Mouse (Mus musculus) layer of hippocampus, adult 2 months (tissue): ENCODE measurements around the gene Slc15a3. TPM values are rescaled to one million over a fixed set of nuclear protein-coding genes. Genes with fewer than 3 reads are reported as not detected.
A peak's percentile ranks its signal among the peaks of the same experiment; 100 is the strongest.

ENCODE experiments used
- DNase-seq, 2 experiments: peaks; one replicate each; pipeline ENCODE4 v3.0.0; 2022; ENCODE audit warnings: low spot score in 2 of 2
- H3K27ac ChIP-seq: fragments of 200-600 bp; 2 replicates; pipeline ENCODE4 v1.8.1; 2022
- H3K4me3 ChIP-seq: fragments of 200-600 bp; 2 replicates; pipeline ENCODE4 v1.8.1; 2022; ENCODE audit warnings: mild to moderate bottlenecking
- CTCF ChIP-seq: fragments of 200-600 bp; conservative IDR thresholded peaks from 2 replicates; pipeline ENCODE4 v1.8.1; 2022; ENCODE audit warnings: antibody characterized with exemption, mild to moderate bottlenecking, moderate library complexity
- total RNA-seq, 2 experiments: library from RNA; stranded (reverse); gene quantifications; 2 replicates each; pipeline ENCODE4 v1.2.3; 2021

Gene Slc15a3
- total RNA-seq, 2 experiments from 2014 or later = 1.3 TPM

- no peak for DNase-seq
- H3K4me3 ChIP-seq = no peak overlapping the region
- no peak overlapping the region for H3K27ac ChIP-seq
- no peak for TF ChIP-seq CTCF
These were observed 26.8 kb downstream of the Slc15a3 start for GRCm38 (mm10) chr19:10866351-10866750.

- TF ChIP-seq CTCF = no peak
- Histone ChIP-seq H3K27ac (peak overlapping the region; percentile 94), H3K4me3 (peak overlapping the region; percentile 91)
- DNase-seq = no peak
These were observed 28.6 kb downstream of the Slc15a3 start for GRCm38 (mm10) chr19:10867946-10868622.

GRCm38 (mm10) chr19:10868623-10869141 is 29.2 kb downstream of the Slc15a3 start:
- Histone ChIP-seq H3K4me3 (peak overlapping the region; percentile 91), H3K27ac (peak overlapping the region; percentile 94)
- no peak for DNase-seq
- TF ChIP-seq CTCF = no peak

GRCm38 (mm10) chr19:10869241-10869885 is 29.8 kb downstream of the Slc15a3 start:
- TF ChIP-seq CTCF = peak; percentile 32

GRCm38 (mm10) chr19:10869886-10870527 is 30.5 kb downstream of the Slc15a3 start, which contains the start of gene Tmem132a:
Tmem132a (minus strand) TSS chr19:10869940.
- Histone ChIP-seq H3K4me3 (peak within 1 kb of the TSS; percentile 91), H3K27ac (peak within 1 kb of the TSS; percentile 94)
- no peak for DNase-seq
- no peak for TF ChIP-seq CTCF

More at GRCm38 (mm10) chr19:10869241-10869885, 29.8 kb downstream of the Slc15a3 start:
- DNase-seq = peak; percentile 89
- peak overlapping the region; percentile 94 for H3K27ac ChIP-seq
- peak overlapping the region; percentile 91 for H3K4me3 ChIP-seq

GRCm38 (mm10) chr19:10870676-10871075 is 31.1 kb downstream of the Slc15a3 start:
- no peak for TF ChIP-seq CTCF
- no peak overlapping the region for H3K4me3 ChIP-seq
- no peak for DNase-seq
- H3K27ac ChIP-seq = no peak overlapping the region

- no peak for TF ChIP-seq CTCF
- DNase-seq = no peak
- H3K27ac ChIP-seq = no peak overlapping the region
- H3K4me3 ChIP-seq = no peak overlapping the region
These were observed 31.9 kb downstream of the Slc15a3 start for GRCm38 (mm10) chr19:10871328-10871961.

- DNase-seq = no peak
- peak overlapping the region; percentile 34 for H3K4me3 ChIP-seq
- no peak for TF ChIP-seq CTCF
- H3K27ac ChIP-seq = peak overlapping the region; percentile 88
These were observed 38.8 kb downstream of the Slc15a3 start for GRCm38 (mm10) chr19:10878201-10878837.

GRCm38 (mm10) chr19:10880085-10880974 is 40.8 kb downstream of the Slc15a3 start:
- peak; percentile 73 for TF ChIP-seq CTCF
- H3K27ac ChIP-seq = peak overlapping the region; percentile 95
- DNase-seq = peak in 1 of 2 experiments; percentile 54
- peak overlapping the region; percentile 80 for H3K4me3 ChIP-seq

GRCm38 (mm10) chr19:10880975-10881425 is 41.5 kb downstream of the Slc15a3 start:
- TF ChIP-seq CTCF = no peak
- H3K4me3 ChIP-seq = peak overlapping the region; percentile 80
- peak overlapping the region; percentile 95 for H3K27ac ChIP-seq
- no peak for DNase-seq
